Mouse (Mus musculus): ENCODE measurements around the gene Atxn7l2.

Atxn7l2 gene

DNA sequence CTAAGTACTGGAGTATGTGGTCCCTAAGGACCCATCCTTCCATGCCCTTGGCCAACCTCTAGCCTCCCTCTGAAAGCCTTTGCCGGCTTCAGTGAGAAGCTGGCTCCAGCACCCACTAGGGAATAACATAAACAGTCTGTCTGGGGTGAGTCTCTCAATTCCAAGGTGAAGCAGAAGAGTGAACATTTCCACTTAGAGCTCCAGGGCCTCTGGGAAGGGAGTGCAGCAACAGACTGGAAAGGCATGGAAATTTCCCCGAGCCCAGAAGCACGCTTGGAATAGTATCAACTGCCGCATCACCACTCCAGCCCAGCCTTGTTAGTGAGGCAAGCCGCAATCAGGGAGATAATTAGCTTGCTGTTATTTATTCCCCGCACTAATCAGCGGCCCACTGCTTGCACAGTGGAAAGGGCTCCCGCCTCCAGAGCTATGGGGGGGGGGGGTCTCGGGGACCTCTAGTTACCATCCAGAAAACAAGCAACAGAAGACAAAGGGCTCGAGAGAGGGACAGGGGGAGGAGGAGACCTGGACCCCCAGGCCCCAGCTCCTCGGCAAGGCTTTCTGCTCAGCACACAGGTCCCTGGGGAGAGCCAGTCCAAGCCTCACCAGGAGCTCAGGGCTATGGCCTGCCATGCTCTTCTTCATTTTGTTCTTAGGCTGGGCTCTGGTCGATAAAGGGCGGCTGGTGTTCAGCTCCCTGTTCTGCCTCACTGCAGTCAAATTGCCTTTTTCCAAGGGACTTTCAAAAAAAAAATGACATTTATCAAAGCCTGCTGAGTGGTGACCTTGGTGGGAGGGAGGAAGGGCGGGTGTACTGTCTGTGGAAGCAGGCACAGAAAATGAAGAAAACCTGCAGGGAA lies 35.8 kb downstream of the Atxn7l2 start:
- DNase-seq, result peak; percentile 32

DNA sequence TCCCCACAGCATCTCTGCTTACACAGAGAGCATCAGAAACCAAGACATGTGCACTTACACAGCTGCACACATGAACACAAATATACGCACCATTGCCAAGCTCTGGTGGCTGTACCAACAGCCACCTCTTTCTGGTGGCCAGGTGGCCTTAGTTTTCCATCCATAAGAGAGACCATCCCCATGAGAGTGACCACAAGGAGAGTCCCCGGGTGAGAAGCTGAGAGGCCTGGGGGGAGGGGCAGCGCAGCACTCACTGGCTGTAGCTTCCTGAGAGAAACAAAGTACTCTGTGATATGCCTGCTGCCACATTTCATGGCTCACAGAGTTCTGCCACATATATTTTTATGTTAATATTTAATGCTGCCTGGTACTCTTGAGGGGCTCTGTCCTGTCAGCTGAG lies 41.5 kb downstream of the Atxn7l2 start:
- DNase-seq, result no peak

DNA sequence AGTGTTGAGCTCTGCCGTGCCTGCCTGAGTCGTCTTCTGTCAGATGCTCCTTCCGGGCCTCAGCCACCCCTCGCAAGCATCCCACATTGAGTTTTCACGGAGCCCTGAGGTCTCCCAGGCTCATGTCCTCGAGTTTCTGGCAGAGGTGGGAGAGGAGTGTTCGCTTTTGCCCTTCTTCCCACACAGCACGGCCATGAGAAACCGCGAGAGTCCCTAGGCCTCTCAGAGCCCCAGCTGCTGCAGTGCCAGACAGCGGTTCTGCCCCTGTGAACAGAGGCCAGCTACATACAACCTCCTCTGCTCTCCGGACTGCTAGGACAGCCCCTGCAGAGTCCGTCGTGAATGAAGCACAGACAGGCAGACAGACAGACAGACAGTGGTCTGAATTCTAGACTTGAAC lies 43.2 kb downstream of the Atxn7l2 start:
- no peak for DNase-seq

DNA sequence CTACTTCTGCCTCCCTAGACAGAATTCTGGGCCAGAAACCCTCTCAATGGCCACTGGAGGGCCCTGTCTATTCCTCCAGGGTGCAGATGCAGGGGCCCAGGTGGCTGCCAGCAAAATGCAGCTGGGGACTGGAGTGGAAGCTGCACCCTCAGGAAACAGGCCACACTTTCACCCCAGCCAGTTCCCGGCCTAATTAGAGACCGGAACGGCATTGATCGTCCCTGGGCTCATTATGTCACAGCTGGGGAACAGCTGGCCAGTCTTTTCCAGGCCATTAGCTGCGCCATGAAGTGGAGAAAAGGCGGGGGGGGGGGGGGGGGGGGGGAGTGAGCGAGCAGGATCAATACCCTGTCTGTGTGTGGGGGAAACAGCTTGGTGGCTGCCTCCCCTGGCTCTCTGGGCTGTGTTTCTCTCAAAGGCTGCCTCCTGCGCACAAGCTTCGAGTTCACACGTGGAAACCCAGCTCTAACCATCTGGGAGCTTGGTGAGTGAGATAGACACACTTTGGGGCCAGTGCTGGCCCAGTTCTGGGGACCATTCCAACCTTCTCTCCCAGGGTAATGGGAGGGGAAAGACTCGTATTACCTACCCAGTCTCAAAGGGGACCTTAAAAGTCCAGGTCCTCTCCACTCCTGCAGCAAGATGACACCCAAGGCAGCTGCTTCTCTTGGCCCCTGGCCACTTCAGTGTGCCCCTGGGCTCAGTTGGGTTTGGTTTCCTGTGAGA lies 44.1 kb downstream of the Atxn7l2 start:
- DNase-seq, result peak; percentile 43

DNA sequence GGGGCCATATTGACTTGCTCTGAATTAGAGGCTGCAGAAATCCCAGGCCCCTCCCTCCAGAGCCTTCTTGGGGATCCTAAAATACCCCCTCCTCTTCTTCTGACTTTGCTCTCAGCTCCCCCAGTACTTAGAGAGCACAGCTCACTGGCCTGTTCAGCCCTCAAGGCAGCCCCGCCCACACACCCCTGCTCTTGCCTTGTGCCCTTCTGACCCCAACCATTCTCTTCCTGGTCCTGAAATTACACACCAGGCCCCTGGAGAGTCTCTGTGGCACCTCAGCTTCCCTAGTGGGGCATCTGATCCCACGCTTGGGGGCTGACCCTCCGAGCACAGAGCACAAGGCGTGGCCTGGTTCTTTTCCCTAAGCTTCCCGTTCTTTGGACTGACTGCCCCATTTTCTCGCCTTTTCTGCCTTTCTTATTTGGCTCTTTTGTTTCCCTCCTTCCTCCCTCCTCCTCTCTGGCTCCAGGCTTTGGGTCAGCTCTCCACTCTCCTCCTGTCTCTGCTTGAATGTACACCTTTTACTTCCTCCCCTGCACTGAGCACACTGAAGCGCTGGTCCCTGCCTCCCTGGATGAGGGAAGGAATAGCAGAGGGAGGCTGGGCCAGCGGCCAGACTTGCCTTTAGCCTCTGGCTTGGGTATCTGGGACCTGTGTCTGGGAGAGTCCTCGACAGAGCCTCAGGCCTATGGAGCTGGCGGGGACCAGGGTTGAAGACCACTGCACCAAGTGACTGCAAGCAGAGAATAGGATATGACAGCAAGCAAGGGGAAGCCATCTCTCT lies 45.0 kb downstream of the Atxn7l2 start:
- no peak for DNase-seq

GRCm38 (mm10) chr3:108164807-108165206 lies 45.9 kb downstream of the Atxn7l2 start:
- peak; percentile 84 for DNase-seq

DNA sequence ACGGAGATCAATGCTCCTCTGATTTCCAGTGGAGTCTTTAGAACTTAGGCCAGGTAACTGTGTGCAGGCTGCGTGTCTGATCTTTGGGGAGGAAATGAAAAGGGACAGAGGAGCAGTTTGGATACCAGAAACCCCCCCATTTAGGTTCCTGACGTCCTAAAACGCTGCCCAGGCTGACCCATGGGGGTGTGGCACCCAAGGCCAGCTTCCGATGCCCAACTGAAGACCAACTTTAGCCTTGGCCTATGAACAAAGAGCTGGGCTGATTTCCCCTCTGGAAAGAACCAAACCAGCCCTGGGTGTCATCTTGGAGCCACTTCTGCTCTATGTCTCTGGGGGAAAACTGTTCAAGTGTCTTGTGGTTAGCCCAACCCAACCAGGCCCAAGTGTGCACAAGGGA lies 46.6 kb downstream of the Atxn7l2 start:
- no peak for DNase-seq

- DNase-seq, result no peak
Measured at GRCm38 (mm10) chr3:108158383-108159037, 52.2 kb downstream of the Atxn7l2 start.

DNA sequence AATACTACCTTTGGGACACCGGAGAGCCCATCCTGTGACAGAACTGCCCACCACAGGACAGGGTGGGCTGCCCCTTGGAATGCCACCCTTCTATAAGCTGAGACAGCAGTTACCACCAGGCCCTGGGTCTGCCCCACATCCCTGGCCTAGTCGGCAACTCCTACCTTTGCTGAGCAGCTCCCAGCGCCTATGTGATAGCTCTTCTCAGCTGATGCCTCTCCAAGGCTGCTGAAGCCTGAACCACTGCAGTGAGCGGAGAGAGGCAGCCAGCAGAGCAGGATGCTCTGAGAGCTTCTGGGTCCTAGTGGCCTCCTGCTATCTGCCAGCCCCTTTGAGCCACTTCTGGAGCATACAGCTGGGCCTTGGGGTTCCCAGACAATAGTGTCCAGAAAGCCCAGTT lies 56.1 kb downstream of the Atxn7l2 start, which contains the start of gene Gpr61:
TSS of gene Gpr61 (minus strand) at position 227 of the 400 bp plus-strand sequence.
- no peak for DNase-seq

DNA sequence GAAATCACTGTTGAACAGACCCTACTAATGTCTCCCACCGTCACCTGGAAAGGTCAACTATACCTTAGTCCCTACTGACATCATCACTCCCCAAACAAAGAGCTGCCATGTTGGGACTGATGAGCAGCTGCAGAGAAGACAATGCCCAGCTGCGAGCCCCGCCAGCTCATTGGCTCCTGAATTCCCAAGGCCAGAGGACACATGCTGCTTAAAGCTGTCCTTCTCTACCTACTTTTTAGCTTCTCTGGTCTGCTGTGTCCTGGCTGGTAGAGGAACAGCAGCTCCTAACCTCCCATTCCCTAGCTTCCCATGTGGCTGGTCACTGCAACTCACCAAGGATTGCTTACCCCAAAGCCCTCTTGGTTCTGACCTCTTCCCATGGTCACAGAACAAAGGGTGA lies 58.4 kb downstream of the Atxn7l2 start:
- DNase-seq, result no peak

Measured in lung, postnatal 14 days (tissue).